Mouse (Mus musculus): ENCODE results near the gene Pygo1.

Gene Pygo1

DNA sequence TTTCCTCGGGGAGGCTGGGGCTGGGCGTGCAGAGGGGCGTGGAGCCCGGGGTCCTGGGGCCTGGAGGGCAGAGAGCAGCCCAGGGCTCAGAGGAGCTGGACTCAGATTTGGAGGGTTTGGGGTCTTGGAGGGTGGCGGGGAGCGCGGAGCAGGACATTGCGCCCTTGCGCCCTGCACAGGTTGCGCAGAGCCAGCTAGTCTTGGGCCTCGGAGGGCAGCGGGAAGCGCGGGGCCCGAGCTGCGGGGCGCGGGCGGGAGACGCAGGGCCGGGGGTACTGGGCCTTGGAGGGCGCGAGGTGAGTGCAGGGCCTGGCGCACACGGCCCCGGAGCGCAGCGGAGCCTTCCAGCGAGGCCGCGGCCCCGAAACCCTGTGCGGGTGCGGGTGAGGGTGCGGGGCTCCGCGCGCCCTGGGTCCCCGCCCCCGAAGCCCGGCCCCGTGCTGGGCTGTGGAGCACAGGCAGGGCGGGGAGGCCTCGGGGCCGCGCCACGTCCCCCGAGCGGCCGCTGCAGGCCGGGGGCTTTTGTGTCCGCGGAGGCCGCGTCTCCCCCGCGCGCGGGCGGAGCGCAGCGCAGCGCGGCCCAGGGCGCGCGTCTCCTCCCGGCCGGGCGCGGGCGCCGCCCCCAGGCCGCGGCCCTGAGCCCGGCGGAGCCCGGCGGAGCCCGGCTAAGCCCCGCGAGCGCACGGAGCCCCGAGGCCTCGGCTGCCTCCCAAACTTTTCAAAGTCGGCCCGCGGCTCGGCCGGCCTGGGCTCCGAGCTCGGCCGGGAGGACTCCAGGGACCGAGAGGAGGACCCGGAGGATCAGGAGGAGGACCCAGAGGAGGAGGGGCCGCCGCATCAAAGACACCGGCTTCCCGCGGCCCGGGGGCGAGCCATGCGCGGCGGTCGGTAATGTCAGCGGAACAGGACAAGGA is at the start of gene Pygo1:
Gene Pygo1, plus strand, starts transcription at position 625 of the 914 bp plus-strand sequence.
- peak; percentile 35 to 36 for DNase-seq (ENCODE audit: low spot score in 2 of 2)

DNA sequence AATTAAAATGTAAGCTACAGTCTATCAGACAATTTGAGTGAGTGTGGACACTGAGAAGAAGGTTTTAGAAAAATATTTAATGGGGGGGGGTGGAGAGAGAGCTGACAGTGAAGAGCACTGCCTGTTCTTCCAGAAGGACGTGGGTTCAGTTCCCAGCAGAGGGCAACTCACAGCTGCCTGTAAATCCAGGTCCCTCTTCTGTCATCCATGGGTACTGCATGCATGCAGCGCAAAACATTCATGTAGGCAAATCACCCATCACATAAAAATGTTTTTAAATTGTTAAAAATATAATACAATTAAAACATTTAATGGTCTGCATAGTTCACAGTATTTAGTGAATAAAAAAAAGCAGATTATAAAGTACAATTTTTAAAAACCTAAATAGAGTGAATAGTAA is 49.6 kb upstream of the Pygo1 start:
- no peak for DNase-seq (ENCODE audit: low spot score in 2 of 2)

DNA sequence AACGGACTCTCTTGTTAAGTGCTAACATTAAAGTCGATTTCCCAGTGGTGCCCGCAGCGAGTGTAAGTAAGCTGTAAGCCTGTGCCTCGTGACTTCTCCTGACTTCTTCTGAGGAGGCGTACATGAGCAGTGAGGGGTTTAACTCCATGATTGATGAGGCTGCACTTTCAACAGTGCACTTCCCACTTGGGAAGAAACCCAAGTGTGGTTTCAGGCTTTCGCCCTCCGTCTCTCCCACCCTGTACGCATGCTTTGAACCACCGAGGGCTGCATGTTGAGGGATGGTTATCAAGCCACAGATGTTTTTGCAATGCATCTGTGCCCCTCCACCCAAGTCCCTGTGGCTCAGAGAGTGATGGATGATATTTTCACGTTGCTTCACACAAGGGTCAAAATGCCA is 47.5 kb upstream of the Pygo1 start:
- DNase-seq (ENCODE audit: low spot score in 2 of 2) = no peak

DNA sequence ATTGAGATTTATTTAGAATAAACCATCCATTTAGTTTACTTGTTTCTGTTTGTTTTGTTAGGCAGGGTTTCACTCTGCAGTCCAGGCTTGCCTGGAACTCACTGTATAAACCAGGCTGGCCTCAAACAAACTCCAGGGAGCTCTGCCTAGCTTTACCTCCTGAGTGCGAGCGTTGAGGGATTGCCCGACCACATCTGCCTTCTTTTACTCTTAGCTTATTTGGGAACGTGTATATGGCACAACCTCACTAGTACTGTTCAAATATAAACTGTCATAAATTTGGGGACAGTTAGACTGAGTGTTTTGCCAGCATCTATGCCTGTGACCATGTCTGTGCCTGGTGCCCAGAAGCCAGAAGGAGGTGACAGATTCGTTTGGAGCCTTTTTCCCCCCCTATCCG is 46.8 kb upstream of the Pygo1 start:
- no peak for DNase-seq (ENCODE audit: low spot score in 2 of 2)

DNA sequence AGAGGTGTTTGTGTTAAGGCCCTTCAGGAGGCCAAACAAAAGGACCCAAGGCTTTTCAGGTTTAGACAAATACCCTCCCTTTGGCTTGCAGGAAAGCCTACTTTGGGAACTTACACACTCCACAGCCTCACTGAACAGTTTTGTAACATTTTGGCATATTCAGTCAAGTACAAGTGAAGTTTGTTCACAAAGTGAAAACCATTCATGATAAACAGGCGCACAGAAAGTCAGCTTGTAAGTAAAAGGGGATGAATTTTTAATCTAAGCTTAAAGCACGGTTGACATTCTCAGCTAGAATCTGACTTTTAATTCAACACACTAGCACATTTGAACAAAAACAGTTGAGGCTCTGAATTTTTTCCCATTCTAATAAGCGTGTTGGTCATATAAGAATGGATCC is 45.8 kb upstream of the Pygo1 start:
- no peak for DNase-seq (ENCODE audit: low spot score in 2 of 2)

DNA sequence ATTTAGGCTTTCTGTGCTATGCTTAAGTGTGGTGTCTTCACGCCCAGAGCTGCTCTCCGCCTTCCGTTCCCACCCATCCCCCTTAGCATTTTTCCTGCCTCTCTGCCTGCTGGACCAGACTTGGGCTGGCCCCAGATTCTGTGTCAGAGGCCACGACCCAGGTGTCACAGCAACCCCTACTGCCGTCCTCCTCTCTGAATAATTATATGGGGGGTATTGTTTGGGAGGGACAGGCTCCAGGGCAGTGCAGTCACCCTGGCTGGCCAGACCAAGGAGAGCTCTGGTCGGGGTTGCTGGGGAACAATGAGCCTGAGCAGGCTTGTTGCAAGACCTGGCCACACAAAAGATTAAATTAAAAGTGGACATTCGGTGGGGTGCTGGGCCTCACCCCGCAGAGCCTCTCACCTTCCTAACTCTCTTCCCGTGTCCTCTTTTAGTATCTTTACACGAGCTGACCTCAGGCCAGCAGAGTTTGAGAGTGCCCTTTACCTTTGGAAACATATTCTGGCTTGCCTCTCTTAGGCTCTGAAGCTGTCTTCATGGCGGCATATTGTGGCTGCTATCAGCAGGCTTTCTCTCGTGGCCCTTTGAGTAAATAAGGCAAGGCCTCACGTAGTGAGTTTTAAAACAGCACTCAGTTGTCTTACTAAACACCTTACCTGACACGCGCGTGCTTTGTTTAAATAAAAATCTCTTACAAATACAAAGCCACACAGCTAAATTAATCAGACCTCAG is 45.1 kb upstream of the Pygo1 start:
- DNase-seq (ENCODE audit: low spot score in 2 of 2) = no peak

DNA sequence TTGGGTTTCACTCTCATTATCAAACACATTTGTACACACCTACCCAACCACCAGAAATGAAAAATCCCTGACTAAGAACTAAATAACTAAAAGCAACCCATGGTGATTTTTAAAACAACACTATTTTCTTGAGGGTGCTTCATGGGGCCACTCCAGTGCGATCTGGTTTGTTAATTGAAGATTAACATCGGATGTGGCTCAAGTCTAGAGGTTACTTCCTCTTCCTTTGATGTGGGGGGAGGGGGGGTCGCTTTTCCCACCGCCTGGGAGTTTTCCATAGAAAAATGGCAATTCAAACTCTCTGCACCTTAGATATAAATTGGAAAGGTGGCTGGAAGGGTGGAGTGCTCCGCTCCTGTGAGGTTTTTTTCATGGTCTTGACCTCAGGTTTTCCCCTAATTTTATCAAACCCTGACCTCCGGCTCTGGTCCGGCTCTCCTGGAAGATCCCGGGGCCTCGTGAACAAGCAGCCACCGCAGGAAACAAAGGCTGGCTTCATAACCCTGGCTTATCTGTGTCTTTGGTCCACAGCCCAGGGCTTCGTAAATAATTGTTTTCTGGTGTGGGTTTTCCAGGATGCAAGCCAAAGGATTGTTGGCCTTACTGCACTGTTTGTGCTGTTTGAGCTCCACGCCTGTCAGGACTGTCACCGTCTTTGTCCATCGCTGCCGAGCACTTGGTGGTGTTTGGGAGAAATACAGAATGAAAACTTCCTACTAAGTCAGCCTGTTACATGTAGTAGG is 44.2 kb upstream of the Pygo1 start:
- DNase-seq (ENCODE audit: low spot score in 2 of 2) = no peak

DNA sequence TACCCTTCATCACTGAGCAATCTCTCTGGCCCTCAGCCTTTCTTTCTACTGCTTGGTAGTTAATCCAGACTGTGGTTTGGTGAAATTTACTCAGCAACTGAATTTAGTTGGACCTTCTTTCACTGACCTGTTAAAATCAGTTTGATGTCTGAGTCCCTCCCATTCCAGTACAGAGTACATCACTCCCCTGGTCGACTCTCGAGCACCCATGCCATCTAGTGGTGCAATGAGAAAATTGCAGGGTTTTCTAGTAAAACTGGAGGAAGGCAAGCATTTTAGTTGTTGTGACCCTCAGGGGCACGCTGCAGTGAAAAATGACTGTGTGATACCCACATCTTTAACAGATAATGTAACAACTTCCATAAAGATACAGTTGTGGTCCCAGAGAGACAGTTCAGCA is 41.5 kb upstream of the Pygo1 start:
- DNase-seq (ENCODE audit: low spot score in 2 of 2) = no peak

DNA sequence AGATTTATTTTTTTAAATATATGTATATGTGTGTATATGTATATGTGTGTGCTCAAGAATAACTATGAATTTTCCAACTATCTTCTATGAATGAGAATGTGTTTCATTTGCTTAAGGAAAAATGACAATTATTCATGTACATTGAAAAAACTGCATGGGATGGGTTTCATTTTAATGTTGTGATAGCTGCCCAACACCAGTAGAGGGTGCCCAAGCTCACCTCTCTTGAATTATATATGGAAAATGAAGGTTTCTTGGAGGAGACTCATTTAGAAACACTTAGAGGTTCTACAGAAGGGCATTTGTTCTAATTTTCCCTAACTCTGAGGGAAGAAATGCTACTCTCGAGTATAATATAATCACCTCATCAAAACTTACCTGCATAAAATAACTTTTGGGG is 35.7 kb upstream of the Pygo1 start:
- no peak for DNase-seq (ENCODE audit: low spot score in 2 of 2)

DNA sequence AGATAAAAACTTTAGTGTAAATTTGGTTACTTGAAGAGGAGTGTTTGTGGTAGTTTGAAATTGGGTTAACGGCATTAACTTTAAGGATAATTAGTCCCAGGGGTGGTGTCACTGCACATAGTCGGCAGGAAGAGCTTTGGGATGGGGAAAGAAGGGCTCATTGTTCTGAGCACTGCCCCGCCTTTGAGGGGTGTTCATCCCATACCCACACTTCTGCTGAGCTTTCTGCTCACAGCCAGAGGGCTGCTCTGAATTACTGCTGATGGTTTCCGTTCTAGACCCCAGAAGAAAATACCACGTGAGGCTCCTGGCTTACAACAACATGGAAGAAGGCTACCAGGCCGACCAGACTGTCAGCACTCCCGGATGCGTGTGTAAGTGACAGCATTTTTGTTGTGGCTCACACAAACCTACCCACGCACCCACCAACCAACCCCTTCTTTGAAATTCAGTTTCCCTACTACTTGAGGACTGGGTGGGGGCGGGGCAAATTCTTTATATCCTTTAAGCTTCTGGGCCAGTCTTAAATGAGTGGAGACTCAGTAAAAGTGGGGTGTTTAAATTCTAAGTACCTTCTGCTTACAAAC is 34.9 kb upstream of the Pygo1 start:
- no peak for DNase-seq (ENCODE audit: low spot score in 2 of 2)

DNA sequence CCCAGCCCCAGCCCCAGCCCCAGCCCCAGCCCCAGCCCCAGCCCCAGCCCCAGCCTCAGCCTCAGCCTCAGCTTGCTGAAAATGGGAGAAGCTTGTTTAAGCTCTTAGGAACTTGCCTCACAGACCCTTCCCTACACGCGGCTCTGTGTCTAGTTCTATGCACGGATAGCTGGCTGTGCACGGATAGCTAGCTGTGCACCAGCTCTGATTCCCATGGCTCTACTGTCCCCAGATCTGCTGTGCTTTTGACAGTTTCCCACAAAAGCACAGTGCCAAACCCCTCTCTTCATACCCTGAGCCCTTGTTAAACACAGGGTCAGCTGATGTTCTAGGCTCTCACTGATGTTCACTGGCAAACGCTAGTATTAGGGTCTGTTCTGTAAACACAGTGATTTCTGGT is 32.7 kb upstream of the Pygo1 start:
- no peak for DNase-seq (ENCODE audit: low spot score in 2 of 2)

DNA sequence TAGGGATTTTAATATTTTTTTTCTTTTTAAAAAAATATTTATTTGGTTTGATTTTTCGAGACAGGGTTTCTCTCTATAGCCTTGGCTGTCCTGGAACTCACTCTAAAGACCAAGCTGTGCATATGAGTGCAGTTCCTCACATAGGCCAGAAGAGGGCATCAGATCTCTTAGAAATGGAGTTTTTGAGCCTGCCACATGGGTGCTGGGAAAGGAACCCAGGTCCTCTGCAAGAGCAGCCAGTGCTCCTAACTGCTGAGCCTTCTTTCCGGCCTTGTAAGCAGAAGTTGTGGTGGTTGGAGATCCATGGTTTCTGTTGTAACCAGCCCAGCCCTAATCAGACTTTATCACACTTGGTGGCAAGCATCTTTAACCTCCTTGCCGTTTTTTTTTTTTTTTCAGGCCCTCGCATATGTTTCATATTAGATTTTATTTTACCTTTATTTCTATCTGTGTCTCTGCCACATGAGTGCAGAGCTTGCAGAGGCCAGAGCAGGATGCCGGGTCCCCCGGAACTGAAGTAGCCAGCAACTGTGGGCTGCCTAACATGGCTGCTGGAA is 30.6 kb upstream of the Pygo1 start:
- DNase-seq (ENCODE audit: low spot score in 2 of 2) = no peak

DNA sequence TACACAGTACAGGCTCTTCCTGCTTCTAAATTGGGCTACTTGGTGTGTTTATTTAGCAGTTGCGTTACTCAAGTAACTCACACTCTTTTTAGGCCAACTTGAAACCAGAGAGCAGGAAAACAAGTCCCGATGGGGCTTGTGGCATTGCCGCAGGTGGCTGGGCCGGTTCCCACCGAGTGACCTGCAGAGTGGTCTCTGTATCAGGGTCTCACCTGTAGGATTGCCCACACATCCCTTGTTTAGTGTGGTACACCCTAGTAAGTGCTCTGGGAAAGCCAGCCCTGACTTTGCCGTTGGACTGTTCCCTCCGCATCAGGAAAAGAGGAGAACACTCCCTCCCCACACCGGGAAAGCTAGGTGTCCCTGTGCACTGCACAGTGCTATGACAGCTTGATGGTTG is 23.4 kb upstream of the Pygo1 start:
- no peak for DNase-seq (ENCODE audit: low spot score in 2 of 2)

DNA sequence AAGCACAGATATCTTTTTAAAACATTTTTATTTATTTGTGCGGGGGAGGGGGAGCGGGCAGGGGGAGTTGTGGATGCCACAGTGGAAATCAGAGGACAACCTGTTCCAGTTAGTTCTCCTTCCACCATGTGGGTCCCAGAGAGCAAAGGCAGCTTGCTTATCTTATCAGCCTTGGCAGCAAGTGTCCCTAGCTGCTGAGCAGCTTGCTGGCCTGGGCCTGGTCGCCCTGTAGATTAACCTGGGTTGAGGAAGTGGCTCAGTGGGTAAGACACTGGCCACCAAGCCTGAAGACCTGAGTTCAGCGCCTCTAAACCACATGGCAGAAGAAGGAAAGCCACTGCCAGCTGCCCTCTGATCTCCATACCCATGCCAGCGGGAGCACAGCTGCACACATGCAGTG is 22.8 kb upstream of the Pygo1 start:
- no peak for DNase-seq (ENCODE audit: low spot score in 2 of 2)

DNA sequence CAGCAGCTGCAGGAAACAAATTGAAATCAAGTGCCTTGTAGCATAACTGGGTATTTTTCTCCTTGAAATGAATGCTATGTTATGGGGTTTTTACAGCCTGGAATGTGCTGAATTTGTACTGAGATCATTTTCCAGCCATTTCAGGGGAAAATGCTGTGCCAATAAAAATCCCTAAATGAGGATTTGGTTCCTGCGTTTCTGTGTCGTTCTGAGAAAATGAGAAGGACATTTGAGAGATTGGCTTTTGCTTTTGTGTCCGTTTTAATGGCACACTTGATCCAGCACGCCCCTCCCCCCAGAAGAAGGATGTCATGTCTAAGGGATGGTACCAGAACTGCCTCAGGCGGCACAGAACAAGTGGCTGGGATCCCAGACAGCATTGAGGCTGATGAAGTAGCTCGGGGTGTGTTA is 18.7 kb upstream of the Pygo1 start:
- DNase-seq (ENCODE audit: low spot score in 2 of 2) = no peak

DNA sequence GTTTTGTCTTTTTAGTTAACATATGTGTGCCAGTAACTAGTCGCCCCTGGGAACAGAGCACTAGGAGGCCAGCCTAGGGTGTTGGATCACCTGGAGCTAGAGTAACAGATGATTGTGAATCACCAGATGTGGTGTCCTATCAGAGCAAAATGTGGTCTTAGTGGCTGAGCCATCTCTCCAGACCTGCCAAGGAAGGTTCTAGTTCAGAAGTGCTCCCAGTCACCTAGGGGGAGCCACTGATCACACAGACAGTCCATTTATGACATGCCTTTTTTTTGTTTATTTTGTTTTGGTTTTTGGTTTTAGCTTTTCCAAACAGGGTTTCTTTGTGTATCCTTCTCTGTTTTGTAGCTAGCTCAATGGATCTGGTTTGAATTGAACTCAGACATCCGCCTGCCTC is 14.1 kb upstream of the Pygo1 start:
- no peak for DNase-seq (ENCODE audit: low spot score in 2 of 2)

DNA sequence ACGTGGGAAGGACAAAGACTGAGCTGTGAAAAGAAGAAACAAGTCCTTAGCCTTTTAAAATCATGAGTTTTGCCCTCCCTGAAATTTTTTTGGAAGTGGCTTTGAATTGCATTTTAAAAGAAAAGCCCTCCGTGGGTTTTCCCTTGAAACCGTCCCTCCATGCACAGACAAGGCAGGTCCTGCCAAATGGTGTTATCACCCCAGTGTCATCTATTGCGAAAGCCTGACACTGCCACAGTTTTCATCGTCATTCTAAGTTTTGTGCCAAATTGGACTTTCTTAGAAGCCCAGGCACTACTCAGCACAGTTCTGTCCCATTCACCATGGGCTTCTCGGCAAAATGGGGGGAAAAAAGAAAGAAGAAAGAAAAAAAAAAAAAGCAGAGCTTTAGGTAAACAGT is 11.9 kb upstream of the Pygo1 start:
- no peak for DNase-seq (ENCODE audit: low spot score in 2 of 2)

DNA sequence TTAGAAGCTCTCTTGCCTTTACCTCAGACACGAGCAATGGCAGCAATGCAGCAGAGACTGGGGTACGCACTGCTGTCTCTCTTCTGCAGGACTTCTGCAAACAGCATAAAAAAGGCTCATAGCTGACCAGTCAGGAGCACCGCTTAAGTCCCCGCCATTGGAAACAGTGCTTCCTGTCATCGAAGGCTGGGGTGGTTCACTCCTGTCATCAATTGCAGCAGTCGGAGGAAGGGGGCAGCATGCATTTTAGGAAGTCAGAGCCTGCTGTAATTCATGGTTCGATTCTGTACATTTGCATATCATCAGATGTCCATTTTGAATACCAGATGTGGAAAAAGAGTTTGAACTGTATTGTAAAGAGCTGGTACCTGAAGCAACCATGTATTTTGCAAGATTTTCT is 9.7 kb upstream of the Pygo1 start:
- DNase-seq (ENCODE audit: low spot score in 2 of 2) = no peak

DNA sequence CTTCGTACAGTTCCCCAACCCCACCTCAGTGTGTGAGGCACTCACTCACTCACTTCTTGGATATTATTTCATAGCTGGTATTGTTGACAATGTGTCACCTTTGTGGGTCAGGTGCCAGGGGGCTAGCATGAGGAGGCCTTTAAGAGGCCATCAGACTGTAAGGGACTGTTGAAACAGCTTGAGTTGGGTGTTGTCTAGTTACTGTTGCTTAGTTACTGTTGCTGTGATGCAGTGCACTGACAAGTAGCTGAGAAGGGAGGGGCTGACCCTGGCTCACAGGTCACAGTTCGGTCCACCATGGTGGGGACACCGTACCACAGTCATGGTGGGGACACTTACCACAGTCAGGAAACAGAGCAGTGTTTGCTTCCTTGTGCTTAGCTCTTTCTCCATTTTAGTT is 2.4 kb upstream of the Pygo1 start:
- DNase-seq (ENCODE audit: low spot score in 2 of 2) = no peak

DNA sequence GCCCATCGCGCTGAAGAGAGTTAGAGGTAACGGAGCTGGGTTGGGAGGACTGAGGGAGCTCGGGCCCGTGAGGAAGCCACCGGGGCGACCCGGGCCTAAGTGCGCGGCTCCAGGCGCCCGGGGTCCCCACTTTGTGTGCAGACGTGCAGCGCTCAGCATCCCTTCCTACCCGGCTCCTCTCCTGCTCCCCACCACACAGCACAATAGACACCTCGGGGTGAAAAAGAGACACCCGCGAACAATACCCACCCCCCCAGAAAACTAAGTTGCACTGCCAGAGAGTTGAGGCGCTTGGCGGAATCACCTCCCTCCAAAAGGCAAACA is 452 bp downstream of the Pygo1 start:
- DNase-seq (ENCODE audit: low spot score in 2 of 2) = no peak

DNA sequence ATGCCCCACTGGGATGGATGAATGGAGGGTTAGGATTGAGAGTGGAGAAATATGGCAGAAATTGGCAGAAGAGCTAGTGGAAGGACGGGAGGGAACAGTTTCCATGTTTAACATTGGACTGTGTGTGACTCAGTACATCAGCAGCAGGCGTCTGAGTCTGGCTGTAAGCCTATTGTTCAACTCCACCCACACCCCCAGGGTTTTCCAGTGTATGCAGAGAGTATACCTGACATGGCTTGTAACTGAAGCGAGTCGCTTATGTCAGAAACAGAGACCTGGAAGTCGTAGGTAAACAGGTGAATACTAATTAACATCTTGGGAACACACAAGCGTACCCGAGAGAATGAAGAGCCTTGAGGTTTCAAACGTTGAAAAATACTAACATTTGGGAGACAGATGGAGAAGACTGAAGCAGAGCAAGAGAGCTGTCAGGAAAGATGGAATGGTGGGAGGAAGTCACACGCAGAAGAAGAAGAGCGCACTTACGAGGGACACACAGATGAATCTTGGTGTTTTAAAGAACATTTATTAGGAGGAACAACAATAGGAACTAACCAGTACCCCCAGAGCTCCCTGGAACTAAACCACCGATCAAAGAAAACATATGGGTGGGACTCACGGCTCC is 5.8 kb downstream of the Pygo1 start:
- peak in 1 of 2 experiments; percentile 29 for DNase-seq (ENCODE audit: low spot score in 2 of 2)

DNA sequence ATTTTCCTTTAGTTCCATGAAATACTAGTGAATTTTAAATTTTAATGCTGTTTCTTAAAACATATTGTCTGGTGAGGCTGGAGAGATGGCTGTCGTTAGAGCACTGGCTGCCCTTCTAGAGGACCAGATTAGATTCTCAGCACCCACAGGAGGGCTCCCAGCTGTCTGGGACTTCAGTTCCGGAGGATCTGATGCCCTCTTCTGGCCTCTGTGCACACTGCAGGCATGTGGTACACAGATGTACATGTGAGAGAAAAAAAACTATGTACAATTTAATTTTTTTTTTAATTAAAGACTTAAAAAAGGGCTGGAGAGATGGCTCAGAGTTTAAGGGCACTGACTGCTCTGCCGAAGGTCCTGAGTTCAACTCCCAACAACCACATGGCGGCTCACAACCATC is 9.9 kb downstream of the Pygo1 start:
- no peak for DNase-seq (ENCODE audit: low spot score in 2 of 2)
